Mouse (Mus musculus): Measurements from ENCODE around the gene Txlnb. TPM values are rescaled to one million over a fixed set of nuclear protein-coding genes. Genes with fewer than 3 reads are reported as not detected.

Txlnb gene
- 4.2 and 4.6 TPM in 2 replicates for polyA plus RNA-seq (2014; fragmentation: Nextera tagmentation; extraction: Ambion mirVana)

GRCm38 (mm10) chr10:17795767-17796631 lies at the start of gene Txlnb:
Txlnb (plus strand) TSS chr10:17796226.
- Histone ChIP-seq H3K27ac (ENCODE audit: low read depth, low read length) (peak within 1 kb of the TSS; percentile 31; the same call in 1 of the 2 replicates), H3K4me1 (ENCODE audit: control insufficient read depth, insufficient read depth, low read length) (peaks cover 5% of the 10 kb centered on the region; the same call in 1 of the 2 replicates), H3K9me3 (ENCODE audit: control insufficient read depth, low read length) (no peaks in the 10 kb centered on the region), H3K27me3 (ENCODE audit: control insufficient read depth, insufficient read depth, low read length) (no peaks in the 10 kb centered on the region), H3K9ac (ENCODE audit: low read length) (peak within 1 kb of the TSS; percentile 44), H3K4me3 (ENCODE audit: low read depth, low read length) (peak within 1 kb of the TSS; percentile 16), H3K4me2 (ENCODE audit: low read depth) (peak within 1 kb of the TSS; percentile 38), H3K36me3 (ENCODE audit: control insufficient read depth, insufficient read depth, low read length) (no peaks in the 10 kb centered on the region)
- WGBS, result 10% methylated on average over 12 of the region's 13 CpGs
- DNase-seq (ENCODE audit: low spot score) (peak; percentile 76), ATAC-seq (ENCODE audit: insufficient read depth, low FRiP score, low TSS enrichment) (peak; percentile 91)

DNA sequence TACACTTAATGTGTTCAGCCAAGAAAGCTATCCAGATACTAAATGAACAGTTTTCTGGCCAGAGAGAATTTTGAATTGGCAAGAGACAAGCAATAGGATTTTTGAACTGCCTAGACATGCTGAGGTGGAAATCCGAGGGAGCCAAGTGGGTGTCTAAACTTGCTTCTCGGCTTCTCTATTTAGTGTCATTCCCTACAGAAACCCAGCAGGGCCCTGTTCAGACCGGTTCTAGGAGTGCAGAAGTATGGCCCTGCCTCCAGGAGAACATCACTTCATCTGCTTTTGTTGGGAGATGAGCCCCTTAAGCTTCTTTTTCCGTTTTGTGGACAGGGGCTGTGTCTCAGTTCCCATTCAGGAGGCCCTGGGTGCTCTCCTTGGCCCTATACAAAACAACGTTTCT lies 43.5 kb upstream of the Txlnb start:
- Histone ChIP-seq H3K27me3 (ENCODE audit: control insufficient read depth, insufficient read depth, low read length) (no peaks in the 10 kb centered on the region), H3K27ac (ENCODE audit: low read depth, low read length) (no peak overlapping the region), H3K4me3 (ENCODE audit: low read depth, low read length) (no peak overlapping the region), H3K36me3 (ENCODE audit: control insufficient read depth, insufficient read depth, low read length) (no peaks in the 10 kb centered on the region), H3K9me3 (ENCODE audit: control insufficient read depth, low read length) (0 out of 2 replicates have a peak, but pooled peaks cover 2% of the 10 kb centered on the region), H3K4me2 (ENCODE audit: low read depth) (no peak overlapping the region), H3K9ac (ENCODE audit: low read length) (no peak overlapping the region), H3K4me1 (ENCODE audit: control insufficient read depth, insufficient read depth, low read length) (no peaks in the 10 kb centered on the region)
- 78% methylated on average over 5 of the region's 5 CpGs for WGBS
- ATAC-seq (ENCODE audit: insufficient read depth, low FRiP score, low TSS enrichment), result no peak
- DNase-seq (ENCODE audit: low spot score), result no peak

GRCm38 (mm10) chr10:17759772-17760171 lies 36.3 kb upstream of the Txlnb start:
- no peak overlapping the region for H3K27ac ChIP-seq (ENCODE audit: low read depth, low read length)
- H3K27me3 ChIP-seq (ENCODE audit: control insufficient read depth, insufficient read depth, low read length), result no peaks in the 10 kb centered on the region
- H3K9me3 ChIP-seq (ENCODE audit: control insufficient read depth, low read length), result 0 out of 2 replicates have a peak, but pooled peaks cover 2% of the 10 kb centered on the region
- no peaks in the 10 kb centered on the region for H3K36me3 ChIP-seq (ENCODE audit: control insufficient read depth, insufficient read depth, low read length)
- no peak overlapping the region for H3K4me3 ChIP-seq (ENCODE audit: low read depth, low read length)
- DNase-seq (ENCODE audit: low spot score) (no peak), ATAC-seq (ENCODE audit: insufficient read depth, low FRiP score, low TSS enrichment) (no peak)
- no peak overlapping the region for H3K9ac ChIP-seq (ENCODE audit: low read length)
- H3K4me2 ChIP-seq (ENCODE audit: low read depth), result no peak overlapping the region
- 80% methylated on average over 3 of the region's 3 CpGs for WGBS
- H3K4me1 ChIP-seq (ENCODE audit: control insufficient read depth, insufficient read depth, low read length), result no peaks in the 10 kb centered on the region

DNA sequence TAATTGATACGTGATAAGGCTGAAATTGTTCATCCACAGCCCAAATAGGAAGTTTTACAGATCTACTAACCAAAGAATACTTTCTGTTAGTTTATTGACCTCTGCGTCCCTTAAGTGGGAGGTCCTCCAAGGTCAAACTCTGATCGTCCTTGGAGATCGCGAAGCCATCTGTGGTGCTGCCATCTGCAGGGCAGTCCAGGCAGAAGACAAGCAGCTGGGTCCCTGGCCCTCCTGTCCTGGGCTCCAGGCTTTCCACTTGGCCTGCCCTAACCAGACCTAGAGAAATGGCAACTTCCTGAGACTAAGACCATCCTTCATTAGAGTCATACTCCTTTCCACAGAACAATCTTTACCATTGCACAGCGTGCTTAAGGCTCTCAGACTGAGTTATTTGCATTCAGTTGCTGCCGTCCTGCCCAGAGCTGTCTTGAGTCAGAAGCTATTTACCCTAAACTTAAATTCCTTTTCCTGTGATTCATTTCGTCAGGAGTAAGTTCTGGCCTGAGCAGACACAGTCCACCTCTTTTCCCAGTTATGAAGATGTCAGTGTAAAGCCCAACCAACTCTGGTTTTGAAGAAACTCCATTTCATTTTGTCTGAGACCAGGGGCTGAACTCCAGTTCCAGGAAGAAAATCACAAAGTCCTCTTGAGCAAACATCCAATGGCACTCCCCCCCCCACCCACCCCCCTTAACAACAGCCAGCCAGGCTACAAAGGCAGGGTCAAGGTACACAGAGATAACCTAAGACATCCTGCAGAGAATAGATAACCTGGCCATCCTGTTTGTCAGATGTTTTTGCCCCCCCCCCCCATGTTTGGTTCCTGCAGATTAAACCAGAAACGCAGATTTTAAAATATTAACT lies 35.0 kb upstream of the Txlnb start:
- Histone ChIP-seq H3K4me1 (ENCODE audit: control insufficient read depth, insufficient read depth, low read length) (no peaks in the 10 kb centered on the region), H3K27me3 (ENCODE audit: control insufficient read depth, insufficient read depth, low read length) (no peaks in the 10 kb centered on the region), H3K9ac (ENCODE audit: low read length) (no peak overlapping the region), H3K27ac (ENCODE audit: low read depth, low read length) (no peak overlapping the region), H3K4me2 (ENCODE audit: low read depth) (no peak overlapping the region), H3K36me3 (ENCODE audit: control insufficient read depth, insufficient read depth, low read length) (no peaks in the 10 kb centered on the region), H3K4me3 (ENCODE audit: low read depth, low read length) (no peak overlapping the region), H3K9me3 (ENCODE audit: control insufficient read depth, low read length) (0 out of 2 replicates have a peak, but pooled peaks cover 1% of the 10 kb centered on the region)
- DNase-seq (ENCODE audit: low spot score) (no peak), ATAC-seq (ENCODE audit: insufficient read depth, low FRiP score, low TSS enrichment) (no peak)
- 77% methylated on average over 9 of the region's 9 CpGs for WGBS

DNA sequence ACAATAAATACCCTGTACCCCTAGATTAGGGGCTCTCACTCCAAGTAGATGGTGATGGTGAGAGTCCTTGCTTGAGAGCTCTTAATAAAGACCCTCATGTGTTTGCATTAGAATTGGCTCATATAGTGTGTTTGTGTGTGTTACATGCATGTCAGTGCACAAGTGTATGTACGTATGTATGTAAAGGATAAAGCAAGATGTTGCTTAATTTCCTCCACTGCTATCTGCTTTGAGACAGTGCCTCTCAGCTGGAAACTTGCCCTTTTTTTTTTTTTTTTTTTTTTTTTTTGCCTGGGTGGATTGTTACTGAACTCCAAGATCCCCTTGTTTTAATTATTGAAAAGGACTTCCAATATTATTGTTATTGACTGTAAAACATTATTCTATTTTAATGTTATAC lies 34.4 kb upstream of the Txlnb start:
- ATAC-seq (ENCODE audit: insufficient read depth, low FRiP score, low TSS enrichment) (no peak), DNase-seq (ENCODE audit: low spot score) (no peak)
- Histone ChIP-seq H3K36me3 (ENCODE audit: control insufficient read depth, insufficient read depth, low read length) (no peaks in the 10 kb centered on the region), H3K4me3 (ENCODE audit: low read depth, low read length) (no peak overlapping the region), H3K4me2 (ENCODE audit: low read depth) (no peak overlapping the region), H3K27ac (ENCODE audit: low read depth, low read length) (no peak overlapping the region), H3K9ac (ENCODE audit: low read length) (no peak overlapping the region), H3K27me3 (ENCODE audit: control insufficient read depth, insufficient read depth, low read length) (no peaks in the 10 kb centered on the region), H3K9me3 (ENCODE audit: control insufficient read depth, low read length) (no peaks in the 10 kb centered on the region), H3K4me1 (ENCODE audit: control insufficient read depth, insufficient read depth, low read length) (no peaks in the 10 kb centered on the region)
- 94% methylated on average over 1 of the region's 1 CpGs for WGBS

GRCm38 (mm10) chr10:17762946-17763345 lies 33.1 kb upstream of the Txlnb start:
- Histone ChIP-seq H3K36me3 (ENCODE audit: control insufficient read depth, insufficient read depth, low read length) (no peaks in the 10 kb centered on the region), H3K9me3 (ENCODE audit: control insufficient read depth, low read length) (no peaks in the 10 kb centered on the region), H3K27me3 (ENCODE audit: control insufficient read depth, insufficient read depth, low read length) (no peaks in the 10 kb centered on the region), H3K27ac (ENCODE audit: low read depth, low read length) (no peak overlapping the region), H3K4me3 (ENCODE audit: low read depth, low read length) (no peak overlapping the region), H3K4me2 (ENCODE audit: low read depth) (no peak overlapping the region), H3K4me1 (ENCODE audit: control insufficient read depth, insufficient read depth, low read length) (no peaks in the 10 kb centered on the region), H3K9ac (ENCODE audit: low read length) (no peak overlapping the region)
- 93% methylated on average over 8 of the region's 8 CpGs for WGBS
- no peak for ATAC-seq (ENCODE audit: insufficient read depth, low FRiP score, low TSS enrichment)
- no peak for DNase-seq (ENCODE audit: low spot score)

- no peak overlapping the region for H3K4me3 ChIP-seq (ENCODE audit: low read depth, low read length)
- WGBS, result 81% methylated on average over 5 of the region's 5 CpGs
- H3K4me2 ChIP-seq (ENCODE audit: low read depth), result no peak overlapping the region
- H3K27me3 ChIP-seq (ENCODE audit: control insufficient read depth, insufficient read depth, low read length), result no peaks in the 10 kb centered on the region
- ATAC-seq (ENCODE audit: insufficient read depth, low FRiP score, low TSS enrichment) (no peak), DNase-seq (ENCODE audit: low spot score) (no peak)
- H3K27ac ChIP-seq (ENCODE audit: low read depth, low read length), result no peak overlapping the region
- H3K9ac ChIP-seq (ENCODE audit: low read length), result no peak overlapping the region
- H3K36me3 ChIP-seq (ENCODE audit: control insufficient read depth, insufficient read depth, low read length), result no peaks in the 10 kb centered on the region
- H3K9me3 ChIP-seq (ENCODE audit: control insufficient read depth, low read length), result no peaks in the 10 kb centered on the region
- H3K4me1 ChIP-seq (ENCODE audit: control insufficient read depth, insufficient read depth, low read length), result no peaks in the 10 kb centered on the region
Observed at GRCm38 (mm10) chr10:17769856-17770255, 26.2 kb upstream of the Txlnb start.

- no peaks in the 10 kb centered on the region for H3K9me3 ChIP-seq (ENCODE audit: control insufficient read depth, low read length)
- no peak overlapping the region for H3K4me3 ChIP-seq (ENCODE audit: low read depth, low read length)
Observed at GRCm38 (mm10) chr10:17772364-17772763, 23.7 kb upstream of the Txlnb start.

More at GRCm38 (mm10) chr10:17772364-17772763, 23.7 kb upstream of the Txlnb start:
- Histone ChIP-seq H3K9ac (ENCODE audit: low read length) (no peak overlapping the region), H3K36me3 (ENCODE audit: control insufficient read depth, insufficient read depth, low read length) (no peaks in the 10 kb centered on the region), H3K27me3 (ENCODE audit: control insufficient read depth, insufficient read depth, low read length) (no peaks in the 10 kb centered on the region), H3K27ac (ENCODE audit: low read depth, low read length) (no peak overlapping the region), H3K4me2 (ENCODE audit: low read depth) (no peak overlapping the region), H3K4me1 (ENCODE audit: control insufficient read depth, insufficient read depth, low read length) (no peaks in the 10 kb centered on the region)
- ATAC-seq (ENCODE audit: insufficient read depth, low FRiP score, low TSS enrichment) (no peak), DNase-seq (ENCODE audit: low spot score) (no peak)
- WGBS, result 90% methylated on average over 10 of the region's 10 CpGs

Data from neural tube, embryonic 11.5 days (tissue).